14 mouse cellular contexts compared by ENCODE assay signal in genomic region chr1:193655076-193655677, GRCm38 (mm10).
A peak's percentile ranks its signal among the peaks of the same experiment; 100 is the strongest.
DNase-seq lines count a peak whose midpoint lies in the region; ATAC-seq and TF ChIP-seq lines count a peak whose summit lies in the region.
"Had no signal": no experiment of that assay in that cellular context is flagged by ENCODE, and none has a peak within 500 bp of the region (broad histone marks: within the 10 kb centered on the region; RNA-seq: fewer than 3 reads in every experiment).

No protein-coding gene starts in this region.

- H3K27me3 ChIP-seq in midbrain, embryonic 10.5 days (ENCODE audit: low read depth, poor library complexity, severe bottlenecking) = peaks cover 8% of the 10 kb centered on the region; the same call in 1 of the 2 replicates
- no peaks in the 10 kb centered on the region; the same call in 1 of the 2 replicates for H3K27me3 ChIP-seq in midbrain, postnatal 0 days (ENCODE audit: insufficient read depth, low read length)
- H3K27me3 ChIP-seq in heart, embryonic 13.5 days (replicated peaks) = no peaks in the 10 kb centered on the region
- H3K27me3 ChIP-seq in stomach, embryonic 16.5 days (ENCODE audit: control insufficient read depth, insufficient read depth, low read length) = no peaks in the 10 kb centered on the region
- H3K27me3 ChIP-seq: embryonic facial prominence, embryonic 12.5 days; megakaryocyte, embryonic 14.5 days had no signal

- peak overlapping the region; percentile 57 for H3K27ac ChIP-seq in midbrain, embryonic 10.5 days (replicated peaks)
- no peak overlapping the region for H3K27ac ChIP-seq in midbrain, postnatal 0 days (ENCODE audit: low read depth, low read length)
- H3K27ac ChIP-seq in heart, embryonic 13.5 days (replicated peaks) = peak overlapping the region; percentile 33; the same call in 1 of the 2 replicates
- no peak overlapping the region for H3K27ac ChIP-seq in stomach, embryonic 16.5 days (ENCODE audit: low read length)
- H3K27ac ChIP-seq: embryonic facial prominence, embryonic 12.5 days; liver, embryonic 14.5 days had no signal

- ATAC-seq in midbrain, postnatal 0 days (ENCODE audit: low FRiP score) = no peak
- ATAC-seq in heart, embryonic 13.5 days (ENCODE audit: extremely low read depth, insufficient number of reproducible peaks, low FRiP score, low TSS enrichment) = no peak
- peak; percentile 58; the same call in 1 of the 2 replicates for ATAC-seq in stomach, embryonic 16.5 days (ENCODE audit: insufficient read depth, low FRiP score)
- ATAC-seq in erythroid progenitor cell, adult 5-6 weeks (replicated peaks; ENCODE audit: low FRiP score, poor library complexity, severe bottlenecking) = no peak

- 78% methylated on average over 14 of the region's 14 CpGs for WGBS in midbrain, embryonic 10.5 days
- WGBS in midbrain, postnatal 0 days = 47% methylated on average over 14 of the region's 14 CpGs
- 35% methylated on average over 14 of the region's 14 CpGs for whole genome bisulfite sequencing in heart, embryonic 13.5 days
- WGBS in stomach, embryonic 16.5 days = 36% methylated on average over 14 of the region's 14 CpGs

- no peak overlapping the region for H3K4me2 ChIP-seq in midbrain, postnatal 0 days (ENCODE audit: low read depth, low read length, poor library complexity, severe bottlenecking)
- peak overlapping the region; percentile 34 for H3K4me2 ChIP-seq in heart, embryonic 13.5 days
- no peak overlapping the region for H3K4me2 ChIP-seq in stomach, embryonic 16.5 days (ENCODE audit: low read depth, low read length)
- H3K4me2 ChIP-seq: embryonic facial prominence, embryonic 12.5 days had no signal

- H3K9me3 ChIP-seq in midbrain, embryonic 10.5 days (replicated peaks) = no peaks in the 10 kb centered on the region
- no peaks in the 10 kb centered on the region for H3K9me3 ChIP-seq in midbrain, postnatal 0 days (ENCODE audit: low read length)
- no peaks in the 10 kb centered on the region for H3K9me3 ChIP-seq in heart, embryonic 13.5 days
- H3K9me3 ChIP-seq in stomach, embryonic 16.5 days (replicated peaks; ENCODE audit: control insufficient read depth, low read length) = no peaks in the 10 kb centered on the region
- H3K9me3 ChIP-seq: embryonic facial prominence, embryonic 12.5 days; megakaryocyte, embryonic 14.5 days had no signal

- DNase-seq in midbrain, embryonic 10.5 days (ENCODE audit: low spot score) = no peak
- no peak for DNase-seq in midbrain, postnatal 0 days (ENCODE audit: low spot score)
- DNase-seq in adrenal gland, postnatal 36 days = peak; percentile 59 to 64
- no peak for DNase-seq in left cerebral cortex, adult 8-10 months (ENCODE audit: low spot score in 2 of 2)
- no peak for DNase-seq in layer of hippocampus, adult 11-12 months (ENCODE audit: low spot score)
- DNase-seq: cerebellum, adult 11-12 months; gastrocnemius, postnatal 14 days; spleen, adult 18-20 months had no signal

- TF ChIP-seq CTCF in midbrain, postnatal 0 days (IDR thresholded peaks at IDR 0.05) = no peak

- H3K4me3 ChIP-seq in midbrain, embryonic 10.5 days = no peak overlapping the region
- H3K4me3 ChIP-seq in midbrain, postnatal 0 days (ENCODE audit: low read depth, low read length) = no peak overlapping the region
- H3K4me3 ChIP-seq in heart, embryonic 13.5 days = no peak overlapping the region
- no peak overlapping the region for H3K4me3 ChIP-seq in stomach, embryonic 16.5 days (replicated peaks; ENCODE audit: low read length)
- H3K4me3 ChIP-seq: embryonic facial prominence, embryonic 12.5 days; megakaryocyte, embryonic 14.5 days had no signal

- peaks cover 14% of the 10 kb centered on the region for H3K4me1 ChIP-seq in midbrain, embryonic 10.5 days
- no peaks in the 10 kb centered on the region for H3K4me1 ChIP-seq in midbrain, postnatal 0 days (ENCODE audit: insufficient read depth, low read length)
- peaks cover 12% of the 10 kb centered on the region for H3K4me1 ChIP-seq in heart, embryonic 13.5 days
- H3K4me1 ChIP-seq in stomach, embryonic 16.5 days (ENCODE audit: control insufficient read depth, insufficient read depth, low read length) = no peaks in the 10 kb centered on the region
- H3K4me1 ChIP-seq: embryonic facial prominence, embryonic 12.5 days; megakaryocyte, embryonic 14.5 days had no signal

- no peak overlapping the region for H3K9ac ChIP-seq in midbrain, postnatal 0 days (replicated peaks; ENCODE audit: low read length, poor library complexity, severe bottlenecking)
- H3K9ac ChIP-seq in heart, embryonic 13.5 days = no peak overlapping the region
- no peak overlapping the region for H3K9ac ChIP-seq in stomach, embryonic 16.5 days (ENCODE audit: low read length)
- H3K9ac ChIP-seq: embryonic facial prominence, embryonic 12.5 days; liver, embryonic 14.5 days had no signal

- no peaks in the 10 kb centered on the region for H3K36me3 ChIP-seq in midbrain, embryonic 10.5 days
- no peaks in the 10 kb centered on the region for H3K36me3 ChIP-seq in midbrain, postnatal 0 days (ENCODE audit: insufficient read depth, low read length)
- H3K36me3 ChIP-seq in heart, embryonic 13.5 days = no peaks in the 10 kb centered on the region
- no peaks in the 10 kb centered on the region for H3K36me3 ChIP-seq in stomach, embryonic 16.5 days (ENCODE audit: control insufficient read depth, insufficient read depth, low read length)
- H3K36me3 ChIP-seq: embryonic facial prominence, embryonic 12.5 days had no signal

Comparison
In these comparisons a context has a peak if more than half of its experiments do, and no peak if none do; other contexts are left out.
1. H3K27ac ChIP-seq: peak in midbrain, embryonic 10.5 days (single experiment) and heart, embryonic 13.5 days (single experiment); none in midbrain, postnatal 0 days (single experiment) and stomach, embryonic 16.5 days (single experiment).
2. DNase-seq: peak in adrenal gland, postnatal 36 days (2 of 2); none in midbrain, embryonic 10.5 days (single experiment), midbrain, postnatal 0 days (single experiment), left cerebral cortex, adult 8-10 months (0 of 2) and layer of hippocampus, adult 11-12 months (single experiment).